Mouse (Mus musculus): ENCODE results near the gene Wdr89. TPM values are rescaled to one million over a fixed set of nuclear protein-coding genes. Genes with fewer than 3 reads are reported as not detected.
"Not testable (repeated sequence)": the region's sequence is repeated elsewhere in the genome, so short reads cannot be mapped to it uniquely, and the experiment has no call there.

Wdr89 gene
- polyA plus RNA-seq, 1 experiment from 2014 or later: 3.5 TPM

DNA sequence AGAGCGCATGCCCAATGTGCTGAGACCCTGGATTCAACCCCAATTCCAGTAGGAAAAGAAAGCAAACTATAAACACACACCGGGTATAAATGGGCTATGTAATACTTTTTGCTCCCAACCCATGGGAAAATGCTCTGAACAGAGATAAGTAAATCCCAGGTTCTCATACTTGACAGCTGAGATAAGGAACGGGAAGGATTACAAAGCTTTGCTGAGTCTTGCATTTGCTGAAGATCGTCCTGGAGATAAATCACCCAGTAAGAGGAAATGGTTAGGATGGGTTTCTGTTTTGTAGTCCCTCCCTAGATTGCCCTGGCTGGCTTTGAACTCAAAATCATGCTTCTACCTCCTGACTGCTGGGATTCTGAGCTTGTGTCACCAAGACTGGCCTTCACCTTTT, 18.0 kb upstream of the Wdr89 start:
- no peak overlapping the region for H3K4me3 ChIP-seq (ENCODE audit: low read depth, low read length)
- no peaks in the 10 kb centered on the region for H3K36me3 ChIP-seq (ENCODE audit: insufficient read depth, low read length)
- DNase-seq (ENCODE audit: low spot score): no peak
- H3K9ac ChIP-seq (replicated peaks; ENCODE audit: low read depth): no peak overlapping the region
- no peaks in the 10 kb centered on the region for H3K9me3 ChIP-seq (ENCODE audit: low read length)
- no peak overlapping the region for H3K27ac ChIP-seq (ENCODE audit: low read length)
- TF ChIP-seq CTCF (IDR thresholded peaks at IDR 0.05) (no peak), EP300 (IDR thresholded peaks at IDR 0.05) (no peak)
- WGBS: 18% methylated on average over 4 of the region's 4 CpGs
- no peaks in the 10 kb centered on the region for H3K27me3 ChIP-seq (replicated peaks; ENCODE audit: insufficient read depth, low read length)
- H3K4me1 ChIP-seq (ENCODE audit: insufficient read depth, low read depth, low read length): no peaks in the 10 kb centered on the region
- no peak overlapping the region for H3K4me2 ChIP-seq (replicated peaks; ENCODE audit: low read depth, low read length)
- ATAC-seq: no peak

- not testable (repeated sequence) for H3K9me3 ChIP-seq (ENCODE audit: low read length); H3K4me3 ChIP-seq (ENCODE audit: low read depth, low read length); H3K9ac ChIP-seq (replicated peaks; ENCODE audit: low read depth); H3K4me2 ChIP-seq (replicated peaks; ENCODE audit: low read depth, low read length); ATAC-seq; H3K27me3 ChIP-seq (replicated peaks; ENCODE audit: insufficient read depth, low read length); DNase-seq (ENCODE audit: low spot score); H3K36me3 ChIP-seq (ENCODE audit: insufficient read depth, low read length); H3K27ac ChIP-seq (ENCODE audit: low read length); H3K4me1 ChIP-seq (ENCODE audit: insufficient read depth, low read depth, low read length)
- WGBS: 82% methylated on average over 4 of the region's 4 CpGs
Observed at GRCm38 (mm10) chr12:75684026-75684425, 14.7 kb upstream of the Wdr89 start.

DNA sequence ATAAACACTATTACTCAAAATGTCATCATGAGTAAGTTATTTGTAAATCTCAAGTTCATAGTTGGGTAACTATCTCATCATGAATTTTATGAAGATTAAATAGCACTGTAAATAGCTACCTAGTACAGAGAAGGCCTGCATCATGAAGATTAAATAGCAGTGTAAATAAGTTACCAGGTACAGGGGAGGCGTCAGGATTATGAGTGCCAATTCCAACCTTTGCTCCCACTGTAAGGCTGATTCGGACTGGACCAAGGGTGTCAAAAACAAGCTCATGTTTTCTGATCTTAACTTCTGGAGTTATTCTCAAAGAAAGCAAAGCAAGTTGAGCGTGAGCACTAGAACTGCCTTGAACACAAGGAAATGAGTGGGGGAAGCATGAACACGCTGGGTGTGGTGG, 14.3 kb upstream of the Wdr89 start:
- no peaks in the 10 kb centered on the region for H3K4me1 ChIP-seq (ENCODE audit: insufficient read depth, low read depth, low read length)
- H3K4me3 ChIP-seq (ENCODE audit: low read depth, low read length): no peak overlapping the region
- no peaks in the 10 kb centered on the region for H3K27me3 ChIP-seq (replicated peaks; ENCODE audit: insufficient read depth, low read length)
- no peaks in the 10 kb centered on the region for H3K36me3 ChIP-seq (ENCODE audit: insufficient read depth, low read length)
- TF ChIP-seq EP300 (IDR thresholded peaks at IDR 0.05) (no peak), CTCF (IDR thresholded peaks at IDR 0.05) (no peak)
- 86% methylated on average over 4 of the region's 4 CpGs for WGBS
- H3K27ac ChIP-seq (ENCODE audit: low read length): no peak overlapping the region
- DNase-seq (ENCODE audit: low spot score) (no peak), ATAC-seq (no peak)
- no peak overlapping the region for H3K9ac ChIP-seq (replicated peaks; ENCODE audit: low read depth)
- H3K9me3 ChIP-seq (ENCODE audit: low read length): no peaks in the 10 kb centered on the region
- no peak overlapping the region for H3K4me2 ChIP-seq (replicated peaks; ENCODE audit: low read depth, low read length)

- Histone ChIP-seq H3K9me3 (ENCODE audit: low read length) (no peaks in the 10 kb centered on the region), H3K4me1 (ENCODE audit: insufficient read depth, low read depth, low read length) (no peaks in the 10 kb centered on the region), H3K27ac (ENCODE audit: low read length) (no peak overlapping the region), H3K27me3 (replicated peaks; ENCODE audit: insufficient read depth, low read length) (no peaks in the 10 kb centered on the region), H3K9ac (replicated peaks; ENCODE audit: low read depth) (no peak overlapping the region), H3K4me3 (ENCODE audit: low read depth, low read length) (no peak overlapping the region), H3K4me2 (replicated peaks; ENCODE audit: low read depth, low read length) (no peak overlapping the region), H3K36me3 (ENCODE audit: insufficient read depth, low read length) (no peaks in the 10 kb centered on the region)
- TF ChIP-seq EP300 (IDR thresholded peaks at IDR 0.05): no peak
- no peak for TF ChIP-seq CTCF (IDR thresholded peaks at IDR 0.05)
- ATAC-seq (no peak), DNase-seq (ENCODE audit: low spot score) (no peak)
- WGBS: 71% methylated on average over 2 of the region's 2 CpGs
Observed at GRCm38 (mm10) chr12:75682842-75683241, 13.5 kb upstream of the Wdr89 start.

GRCm38 (mm10) chr12:75681101-75681500, 11.8 kb upstream of the Wdr89 start:
- H3K9me3 ChIP-seq (ENCODE audit: low read length): no peaks in the 10 kb centered on the region
- no peak for TF ChIP-seq EP300 (IDR thresholded peaks at IDR 0.05)
- TF ChIP-seq CTCF (IDR thresholded peaks at IDR 0.05): no peak
- no peak overlapping the region for H3K4me3 ChIP-seq (ENCODE audit: low read depth, low read length)
- H3K9ac ChIP-seq (replicated peaks; ENCODE audit: low read depth): no peak overlapping the region
- no peaks in the 10 kb centered on the region for H3K4me1 ChIP-seq (ENCODE audit: insufficient read depth, low read depth, low read length)
- ATAC-seq (no peak), DNase-seq (ENCODE audit: low spot score) (no peak)
- H3K36me3 ChIP-seq (ENCODE audit: insufficient read depth, low read length): no peaks in the 10 kb centered on the region
- WGBS: 61% methylated on average over 4 of the region's 4 CpGs
- no peak overlapping the region for H3K4me2 ChIP-seq (replicated peaks; ENCODE audit: low read depth, low read length)
- no peaks in the 10 kb centered on the region for H3K27me3 ChIP-seq (replicated peaks; ENCODE audit: insufficient read depth, low read length)
- no peak overlapping the region for H3K27ac ChIP-seq (ENCODE audit: low read length)

DNA sequence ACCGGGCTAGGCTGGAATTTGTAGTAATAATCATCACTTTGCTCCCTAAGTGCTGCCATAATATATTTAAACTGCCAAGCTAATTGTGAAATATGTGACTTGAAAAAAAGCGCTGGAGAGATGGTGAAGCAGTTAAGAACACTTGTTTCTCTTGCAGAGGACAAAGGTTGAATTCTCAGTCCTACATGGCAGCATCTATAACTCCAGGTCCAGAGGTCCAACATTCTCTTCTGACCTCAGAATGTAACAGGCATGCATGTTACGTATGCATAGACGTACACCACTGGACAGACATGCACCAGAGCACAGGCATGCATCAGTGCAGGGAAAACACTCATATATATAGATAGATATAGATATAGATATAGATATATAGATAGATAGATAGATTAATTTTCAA, 9.1 kb upstream of the Wdr89 start:
- DNase-seq (ENCODE audit: low spot score) (no peak), ATAC-seq (no peak)
- no peak overlapping the region for H3K27ac ChIP-seq (ENCODE audit: low read length)
- H3K27me3 ChIP-seq (replicated peaks; ENCODE audit: insufficient read depth, low read length): no peaks in the 10 kb centered on the region
- no peak for TF ChIP-seq EP300 (IDR thresholded peaks at IDR 0.05)
- TF ChIP-seq CTCF (IDR thresholded peaks at IDR 0.05): no peak
- 85% methylated on average over 4 of the region's 4 CpGs for WGBS
- no peaks in the 10 kb centered on the region for H3K9me3 ChIP-seq (ENCODE audit: low read length)
- no peak overlapping the region for H3K9ac ChIP-seq (replicated peaks; ENCODE audit: low read depth)
- H3K4me1 ChIP-seq (ENCODE audit: insufficient read depth, low read depth, low read length): no peaks in the 10 kb centered on the region
- no peaks in the 10 kb centered on the region for H3K36me3 ChIP-seq (ENCODE audit: insufficient read depth, low read length)
- no peak overlapping the region for H3K4me3 ChIP-seq (ENCODE audit: low read depth, low read length)
- no peak overlapping the region for H3K4me2 ChIP-seq (replicated peaks; ENCODE audit: low read depth, low read length)

- TF ChIP-seq CTCF (IDR thresholded peaks at IDR 0.05): no peak
- TF ChIP-seq EP300 (IDR thresholded peaks at IDR 0.05): no peak
- WGBS: 93% methylated on average over 4 of the region's 4 CpGs
- Histone ChIP-seq H3K4me2 (replicated peaks; ENCODE audit: low read depth, low read length) (no peak overlapping the region), H3K4me3 (ENCODE audit: low read depth, low read length) (no peak overlapping the region), H3K9me3 (ENCODE audit: low read length) (no peaks in the 10 kb centered on the region), H3K9ac (replicated peaks; ENCODE audit: low read depth) (no peak overlapping the region), H3K36me3 (ENCODE audit: insufficient read depth, low read length) (no peaks in the 10 kb centered on the region), H3K27ac (ENCODE audit: low read length) (no peak overlapping the region), H3K27me3 (replicated peaks; ENCODE audit: insufficient read depth, low read length) (no peaks in the 10 kb centered on the region), H3K4me1 (ENCODE audit: insufficient read depth, low read depth, low read length) (peaks cover 4% of the 10 kb centered on the region; the same call in 1 of the 2 replicates)
- ATAC-seq: no peak
- DNase-seq (ENCODE audit: low spot score): no peak
Observed at GRCm38 (mm10) chr12:75672630-75673029, 3.3 kb upstream of the Wdr89 start.

All from lung, postnatal 0 days (tissue).